Mouse (Mus musculus) CD4-positive helper T cell, adult 2 months (primary cell): ENCODE results near the gene Slc4a7.

Source experiments
- DNase-seq: peaks from one replicate; pipeline ENCODE4 v3.0.0-alpha.2; 2012; ENCODE audit warnings: low read depth, missing footprints, low spot score

Gene Slc4a7

GRCm38 (mm10) chr14:14701710-14702329 is at the start of gene Slc4a7:
Gene Slc4a7 (plus strand): TSS chr14:14702279.
- DNase-seq = no peak

DNA sequence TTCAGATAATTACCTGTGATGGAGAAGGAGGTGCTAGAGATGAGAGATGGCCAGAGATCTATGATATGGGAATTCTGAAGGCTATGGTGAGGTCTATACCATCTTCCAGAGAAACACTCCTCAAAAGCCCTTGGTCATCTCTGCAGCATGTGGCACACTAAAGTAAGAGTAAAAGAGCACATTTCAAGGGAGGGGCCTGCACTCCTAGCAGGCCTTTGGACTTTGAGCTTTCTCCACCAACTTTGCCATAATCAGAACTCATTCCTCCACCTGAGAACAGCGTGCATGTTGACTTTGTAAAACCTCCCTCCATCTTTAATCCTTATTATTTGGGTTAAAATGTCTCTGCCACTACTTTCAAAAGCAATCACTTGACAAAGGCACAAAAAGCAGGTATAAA is 31.5 kb upstream of the Slc4a7 start:
- DNase-seq = no peak

- no peak for DNase-seq
These were observed 20.5 kb upstream of the Slc4a7 start for GRCm38 (mm10) chr14:14681611-14682010.

DNA sequence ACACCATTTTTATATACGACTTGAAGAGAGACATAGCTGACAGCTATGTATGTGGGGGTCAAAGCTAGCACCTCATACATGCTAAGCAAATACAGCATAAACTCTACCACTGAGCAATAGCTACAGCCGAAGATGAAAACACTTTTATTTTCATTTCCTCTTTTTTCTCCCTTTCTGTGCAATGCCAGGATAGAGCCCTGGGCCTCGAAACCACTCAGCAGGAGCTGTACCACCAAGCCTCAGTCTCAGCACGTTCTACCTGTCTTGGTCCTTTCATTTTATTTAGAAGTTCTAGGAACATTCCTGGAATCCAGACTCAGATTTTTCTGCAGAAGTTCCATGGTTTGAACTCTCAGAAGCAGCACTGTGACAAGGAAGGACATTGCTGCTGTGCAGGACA is 17.3 kb upstream of the Slc4a7 start:
- DNase-seq = no peak

DNA sequence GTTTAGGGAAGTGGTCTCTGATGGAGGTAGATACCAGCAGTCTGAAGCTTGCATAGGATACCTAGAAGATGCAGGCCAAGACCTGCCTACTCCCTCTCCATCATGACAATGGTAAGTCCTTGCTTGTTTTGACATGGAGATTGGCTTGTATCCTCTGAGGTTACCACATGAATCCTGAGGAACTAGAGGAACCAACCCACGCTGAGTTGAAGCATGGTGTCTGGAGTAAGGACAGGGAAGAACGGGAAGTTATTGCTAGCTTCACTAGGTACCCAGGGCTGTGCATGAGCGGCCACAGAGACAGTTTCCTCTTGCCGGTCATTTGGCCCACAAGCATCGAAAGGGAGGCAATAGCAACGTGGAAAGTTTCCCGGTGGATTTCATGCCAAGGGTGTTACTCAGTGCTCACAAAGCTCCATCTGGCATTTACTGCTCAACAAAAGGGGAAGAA is 16.0 kb upstream of the Slc4a7 start:
- DNase-seq = no peak

DNA sequence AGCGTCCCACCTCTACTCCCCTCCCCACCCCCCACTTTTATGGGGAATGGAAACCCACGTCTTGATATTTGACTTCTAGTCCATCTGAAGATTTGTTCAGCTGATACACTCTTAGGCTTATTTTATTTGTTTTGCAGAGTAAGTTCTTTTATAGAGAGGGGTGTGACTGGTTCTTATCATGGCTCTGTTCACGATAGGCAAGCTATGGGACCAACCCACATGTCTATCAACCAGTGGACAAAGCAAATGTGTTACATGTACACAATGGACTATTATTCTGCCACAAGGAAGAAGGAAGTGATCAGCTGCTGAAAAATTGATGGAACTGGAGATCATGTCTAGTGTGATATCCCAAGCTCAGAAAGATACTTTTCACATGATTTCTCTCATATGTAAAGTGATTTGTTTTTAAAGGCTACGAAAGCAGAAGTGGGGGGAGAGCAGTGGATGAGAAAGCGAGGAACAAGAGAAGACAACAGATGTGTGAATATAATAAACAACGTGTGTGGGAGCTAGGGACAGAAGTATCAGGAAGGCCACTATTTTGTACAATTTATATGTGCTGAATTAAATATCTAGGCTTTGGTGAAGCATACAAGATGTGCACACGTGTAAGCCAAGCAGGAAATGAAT is 14.7 kb upstream of the Slc4a7 start:
- DNase-seq = no peak

- peak; percentile 94 for DNase-seq
These were observed 593 bp downstream of the Slc4a7 start for GRCm38 (mm10) chr14:14702399-14703345.

GRCm38 (mm10) chr14:14703346-14703871 is 1.3 kb downstream of the Slc4a7 start:
- peak; percentile 53 for DNase-seq

GRCm38 (mm10) chr14:14704651-14705050 is 2.6 kb downstream of the Slc4a7 start:
- no peak for DNase-seq

- no peak for DNase-seq
These were observed 3.0 kb downstream of the Slc4a7 start for GRCm38 (mm10) chr14:14705126-14705525.

- DNase-seq = peak; percentile 47
These were observed 4.3 kb downstream of the Slc4a7 start for GRCm38 (mm10) chr14:14706381-14706780.

DNA sequence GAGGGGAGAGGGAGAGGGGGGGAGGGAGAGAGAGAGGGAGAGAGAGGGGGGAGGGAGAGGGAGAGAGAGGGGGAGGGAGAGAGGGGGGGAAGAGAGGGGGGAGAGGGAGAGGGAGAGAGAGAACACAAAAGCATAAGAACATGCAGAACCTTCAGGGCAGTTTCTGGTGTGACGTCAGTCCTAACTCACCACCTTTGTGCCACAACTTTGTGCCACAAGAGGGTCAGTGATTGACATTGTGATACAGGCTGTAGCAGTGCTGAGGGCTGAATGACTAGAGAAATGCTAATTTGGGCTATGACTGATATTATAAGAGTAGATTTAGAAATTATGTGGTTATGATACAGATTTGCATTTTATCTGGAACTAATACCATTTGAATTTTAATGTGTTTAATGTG is 5.0 kb downstream of the Slc4a7 start:
- peak; percentile 50 for DNase-seq

DNA sequence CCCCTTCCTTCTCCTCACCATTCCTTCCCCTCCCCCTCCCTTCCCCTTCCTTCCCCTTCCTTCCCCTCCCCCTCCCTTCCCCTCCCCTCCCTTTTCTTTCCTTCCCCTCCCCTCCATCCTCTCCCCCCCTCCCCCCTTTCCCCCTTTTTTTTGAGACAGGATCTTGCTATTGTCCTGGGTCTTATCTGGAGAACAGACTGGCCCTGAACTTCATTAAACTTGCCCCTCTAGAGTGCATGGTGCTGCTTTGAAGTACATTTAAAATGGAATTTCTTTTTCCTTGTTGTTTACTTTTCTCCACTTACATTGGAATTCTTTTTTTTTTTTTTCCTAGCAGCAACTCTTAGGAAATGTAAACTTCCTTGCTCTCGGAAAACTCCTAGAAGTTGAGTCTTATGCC is 6.9 kb downstream of the Slc4a7 start:
- no peak for DNase-seq

GRCm38 (mm10) chr14:14714130-14714529 is 12.1 kb downstream of the Slc4a7 start:
- no peak for DNase-seq

DNA sequence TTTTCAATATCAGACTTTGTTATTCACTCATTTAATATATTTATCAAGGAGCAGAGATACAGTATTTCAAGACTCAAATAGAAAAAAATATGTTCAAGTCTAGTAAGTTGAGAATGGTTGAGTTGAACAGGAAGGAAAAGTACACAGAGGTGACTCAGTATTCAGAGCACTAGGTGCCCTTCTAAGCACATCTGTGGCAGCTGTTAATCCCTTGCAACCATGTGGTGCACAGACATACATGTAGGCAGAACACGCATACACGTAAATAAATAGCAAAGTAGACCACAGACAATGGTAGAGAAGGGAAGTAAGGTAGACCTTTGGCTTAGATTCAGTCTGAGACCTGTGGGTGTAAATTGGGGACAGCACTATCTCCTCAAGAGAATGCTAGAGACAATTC is 13.7 kb downstream of the Slc4a7 start:
- no peak for DNase-seq

DNA sequence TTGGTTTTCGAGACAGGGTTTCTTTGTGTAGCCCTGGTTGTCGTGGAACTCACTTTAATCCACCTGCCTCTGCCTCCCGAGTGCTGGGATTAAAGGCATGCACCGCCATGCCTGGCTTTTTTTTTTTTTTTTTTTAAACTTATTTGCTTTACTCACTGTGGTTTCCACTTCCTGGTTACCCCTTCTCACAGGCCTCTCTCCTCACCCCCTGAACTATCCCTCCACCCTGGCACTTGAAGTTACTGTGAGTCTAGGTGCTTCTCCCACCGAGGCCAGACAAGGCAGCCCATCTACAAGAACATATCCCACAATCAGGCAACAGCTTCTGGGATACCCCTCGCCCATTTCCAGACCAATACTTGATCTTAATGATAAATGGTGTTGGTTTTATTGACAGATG is 14.8 kb downstream of the Slc4a7 start:
- DNase-seq = peak; percentile 18

GRCm38 (mm10) chr14:14718556-14718955 is 16.5 kb downstream of the Slc4a7 start:
- DNase-seq = no peak

DNA sequence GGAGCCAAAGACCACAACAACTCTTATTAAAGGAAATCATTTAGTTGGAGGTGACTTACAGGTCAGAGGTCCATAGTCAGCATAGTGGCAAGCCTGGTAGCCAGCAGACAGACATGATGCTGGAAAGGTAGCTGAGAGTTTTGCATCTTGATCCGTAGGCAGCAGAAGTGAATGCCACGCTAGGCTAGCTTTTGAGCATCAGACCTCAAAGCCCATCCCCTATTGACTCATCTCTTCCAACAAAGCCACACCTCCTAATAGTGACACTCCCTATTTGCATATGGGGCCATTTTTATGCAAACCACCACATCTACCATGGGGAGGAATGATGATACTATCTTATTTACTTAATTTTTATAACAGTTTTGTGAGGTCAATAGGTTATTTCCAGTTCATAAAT is 79.1 kb downstream of the Slc4a7 start:
- DNase-seq = no peak

DNA sequence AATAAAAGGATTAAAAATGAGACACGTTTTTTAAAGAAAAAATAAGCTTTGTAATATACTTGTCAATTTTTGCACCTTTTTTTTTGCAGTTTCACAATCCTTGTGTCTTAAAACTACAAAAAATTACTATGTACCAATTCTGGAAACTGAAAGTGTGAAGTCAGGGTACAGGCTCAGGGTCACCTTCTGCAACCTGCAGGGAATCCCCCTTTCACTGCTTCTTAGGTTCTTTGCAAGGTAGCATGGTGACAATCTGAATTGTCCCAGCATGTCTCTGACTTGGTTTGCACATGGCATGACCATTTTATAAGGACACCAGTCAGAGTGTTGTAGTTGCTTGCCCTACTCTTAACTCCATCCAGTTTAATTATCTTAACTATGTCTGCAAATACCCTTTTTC is 82.1 kb downstream of the Slc4a7 start:
- no peak for DNase-seq

- no peak for DNase-seq
These were observed 84.9 kb downstream of the Slc4a7 start for GRCm38 (mm10) chr14:14786979-14787378.

DNA sequence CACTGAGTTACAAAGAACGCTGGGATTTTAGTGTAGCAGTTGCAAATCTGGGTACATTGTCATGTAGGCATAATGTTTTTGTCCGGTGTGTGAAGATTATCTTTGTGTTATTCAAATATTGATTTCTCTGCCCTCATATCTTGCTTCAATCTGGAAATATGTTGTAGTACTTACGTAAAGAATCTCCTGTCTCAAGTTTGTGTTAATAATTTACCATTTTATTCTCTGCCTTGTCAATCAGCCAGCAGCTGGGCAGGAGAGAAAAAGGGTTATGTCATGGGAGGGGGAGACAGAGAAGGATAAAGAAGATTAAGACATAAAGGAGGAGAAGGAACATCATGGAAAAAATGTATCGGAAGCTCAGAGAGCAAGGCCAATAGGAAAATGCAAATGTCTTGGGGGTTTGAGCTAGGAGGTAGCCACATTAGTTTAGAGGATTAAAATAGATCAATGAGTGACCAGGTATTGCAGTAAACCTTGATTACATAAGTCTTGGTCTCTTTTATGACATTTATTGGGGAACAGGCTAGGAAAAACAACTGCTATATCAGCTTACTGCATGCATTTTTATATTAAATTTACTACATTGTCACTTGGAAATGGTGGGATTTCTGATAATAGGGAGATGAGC is 87.9 kb downstream of the Slc4a7 start:
- no peak for DNase-seq

- DNase-seq = no peak
These were observed 97.8 kb downstream of the Slc4a7 start for GRCm38 (mm10) chr14:14799861-14800260.
